Mouse (Mus musculus) Patski (cell line): Measurements from ENCODE around the gene Grik4. TPM values are rescaled to one million over a fixed set of nuclear protein-coding genes. Genes with fewer than 3 reads are reported as not detected.

Source experiments
- ATAC-seq: fragments of 100-300 bp; one replicate; pipeline ENCODE4 v1.8.0; 2021
- CTCF ChIA-PET: fragments of 350-600 bp; sonication (Branson Sonifier 250); formaldehyde crosslinking; loops from one replicate; lab custom pipeline; 2022; ENCODE audit warnings: inconsistent platforms; lab: Charles Lee
- POLR2A ChIA-PET: fragments of 350-600 bp; sonication (Branson Sonifier 250); formaldehyde crosslinking; loops from one replicate; lab custom pipeline; 2022; ENCODE audit warnings: antibody characterized with exemption, inconsistent platforms; lab: Charles Lee
- DNase-seq: peaks from one replicate; pipeline ENCODE4 v3.0.0-alpha.2; 2011; ENCODE audit warnings: low read depth, low spot score
- H3K27me3 ChIP-seq: fragments of 371-371 bp; one replicate; pipeline ENCODE4 v1.5.1; 2021
- CTCF ChIP-seq: fragments of 100-300 bp; IDR thresholded peaks from one replicate; pipeline ENCODE4 v1.5.1; 2021
- in situ Hi-C: fragments of 300-500 bp; cut with MboI; formaldehyde crosslinking; loops from 3 replicates; pipeline ENCODE4 v1.11.1; 2018; ENCODE audit warnings: low pct_unique_long_range_greater_than_20kb, mixed read lengths
- polyA plus RNA-seq: library from polyadenylated mRNA; unstranded; gene quantifications from one replicate; pipeline ENCODE4 v1.2.3, GENCODE M21; 2021

Gene Grik4
- polyA plus RNA-seq, 1 experiment from 2014 or later: 0.09 TPM

DNA sequence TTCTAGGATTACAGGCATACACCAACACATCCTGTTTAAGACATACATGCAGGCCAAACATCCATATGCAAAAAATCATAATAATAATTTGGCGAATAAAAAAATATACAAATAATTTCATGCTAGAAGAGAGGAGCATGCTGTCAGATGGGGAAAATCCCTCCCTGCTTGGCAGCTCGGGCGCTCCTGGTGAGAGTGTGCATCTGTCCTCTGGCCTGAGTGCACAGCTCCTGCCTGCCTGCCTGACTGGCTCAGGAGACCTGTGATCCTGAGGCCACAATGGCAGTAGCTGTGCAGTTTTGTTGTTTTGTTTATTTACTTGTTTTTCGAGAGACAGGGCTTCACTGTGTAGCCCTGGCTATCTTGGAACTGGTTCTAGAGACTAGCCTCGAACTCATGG lies 100.0 kb downstream of the Grik4 start:
- POLR2A ChIA-PET: no interaction called here
- H3K27me3 ChIP-seq: peaks cover 35% of the 10 kb centered on the region
- in situ Hi-C loops: no loop called here

DNA sequence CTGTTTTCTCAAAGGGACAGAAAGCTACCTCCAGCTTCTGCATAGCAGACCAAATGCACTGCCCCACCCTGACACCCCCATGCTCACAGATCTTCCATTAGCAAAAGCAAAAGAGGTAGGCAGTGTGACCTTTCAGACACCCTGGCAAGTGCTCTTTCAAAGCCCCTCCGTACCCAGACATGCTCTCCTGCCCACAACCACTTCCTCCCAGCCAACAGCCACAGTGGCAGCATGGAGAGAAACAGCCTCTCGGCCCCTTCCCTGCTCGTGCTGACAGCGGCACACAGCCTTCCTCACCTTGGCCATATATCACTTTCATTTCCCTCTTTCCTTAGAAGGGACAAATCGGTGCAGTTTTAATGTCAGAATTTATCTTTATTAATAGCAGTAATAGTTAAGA lies 106.0 kb downstream of the Grik4 start:
- CTCF ChIA-PET: no interaction called here
- in situ Hi-C loops: no loop called here
- DNase-seq (no peak), ATAC-seq (no peak)
- no peak for TF ChIP-seq CTCF
- peaks cover 43% of the 10 kb centered on the region for H3K27me3 ChIP-seq
- POLR2A ChIA-PET: no interaction called here

More for the DNA sequence above, 100.0 kb downstream of the Grik4 start:
- TF ChIP-seq CTCF: no peak
- CTCF ChIA-PET: no interaction called here
- no peak for DNase-seq
- no peak for ATAC-seq

DNA sequence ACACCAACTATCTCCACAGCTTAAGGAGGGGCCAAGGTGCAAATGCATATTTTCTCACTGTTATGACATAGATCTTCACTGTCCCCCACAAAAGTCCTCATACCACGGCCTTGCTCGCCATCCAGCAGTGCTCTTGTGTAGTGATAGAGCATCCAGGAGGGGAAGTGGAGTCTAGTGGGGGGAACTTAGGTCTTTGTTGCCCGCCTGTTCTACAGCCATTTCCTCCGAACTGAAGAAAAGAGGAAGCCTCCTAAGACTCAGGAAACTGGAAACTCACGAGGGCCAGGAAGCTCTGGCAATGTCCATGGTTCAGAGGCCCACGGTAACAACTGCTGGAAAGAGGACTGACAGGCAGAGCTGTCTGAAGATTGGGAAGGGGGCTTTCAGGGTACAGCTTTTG lies 106.8 kb downstream of the Grik4 start:
- peaks cover 39% of the 10 kb centered on the region for H3K27me3 ChIP-seq
- ATAC-seq (no peak), DNase-seq (no peak)
- in situ Hi-C loops: no loop called here
- CTCF ChIA-PET: no interaction called here
- POLR2A ChIA-PET: no interaction called here
- no peak for TF ChIP-seq CTCF

DNA sequence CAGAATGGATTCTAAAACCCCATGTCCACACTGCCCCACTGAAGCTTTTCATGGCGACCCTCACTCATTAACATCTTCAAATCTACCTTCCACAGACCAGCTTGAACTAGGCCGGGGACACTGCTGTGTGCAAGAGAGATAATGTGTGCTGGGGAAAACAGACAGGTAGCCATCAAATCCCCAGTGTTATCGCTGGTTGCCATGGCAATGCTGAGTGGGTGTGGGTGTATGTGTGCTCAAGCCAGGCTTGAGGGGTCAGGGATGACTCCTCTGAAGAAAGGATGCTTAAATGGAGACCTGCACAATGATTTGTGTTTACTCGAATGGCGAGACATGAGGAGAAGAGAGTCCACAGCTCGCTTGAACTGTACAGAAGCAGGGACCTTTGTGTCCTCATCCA lies 112.7 kb downstream of the Grik4 start:
- ChIA-PET POLR2A (no interaction called here), CTCF (no interaction called here)
- in situ Hi-C loops: no loop called here
- TF ChIP-seq CTCF: no peak
- peaks cover 33% of the 10 kb centered on the region for H3K27me3 ChIP-seq
- DNase-seq: no peak
- ATAC-seq: no peak

DNA sequence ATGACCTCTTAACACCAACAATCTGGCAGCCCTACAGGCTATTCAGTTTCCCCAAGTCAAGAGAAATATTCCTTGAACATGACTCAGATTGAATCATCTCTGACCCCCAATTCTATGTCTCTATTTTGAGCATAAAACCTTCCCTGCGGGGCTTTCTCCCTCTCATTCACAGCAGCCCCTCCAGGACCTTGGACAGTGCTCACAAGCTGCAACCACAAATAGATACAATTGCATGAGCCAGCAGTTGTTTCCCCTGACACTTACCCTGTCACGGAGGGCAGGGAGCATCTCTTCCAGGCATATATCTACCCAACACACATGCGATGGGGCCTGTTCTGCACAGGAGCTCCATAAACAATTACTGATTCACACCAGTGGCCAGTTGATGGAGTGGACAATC lies 125.0 kb downstream of the Grik4 start:
- DNase-seq (no peak), ATAC-seq (no peak)
- no peak for TF ChIP-seq CTCF
- peaks cover 29% of the 10 kb centered on the region for H3K27me3 ChIP-seq
- CTCF ChIA-PET: no interaction called here
- POLR2A ChIA-PET: no interaction called here
- in situ Hi-C loops: no loop called here

DNA sequence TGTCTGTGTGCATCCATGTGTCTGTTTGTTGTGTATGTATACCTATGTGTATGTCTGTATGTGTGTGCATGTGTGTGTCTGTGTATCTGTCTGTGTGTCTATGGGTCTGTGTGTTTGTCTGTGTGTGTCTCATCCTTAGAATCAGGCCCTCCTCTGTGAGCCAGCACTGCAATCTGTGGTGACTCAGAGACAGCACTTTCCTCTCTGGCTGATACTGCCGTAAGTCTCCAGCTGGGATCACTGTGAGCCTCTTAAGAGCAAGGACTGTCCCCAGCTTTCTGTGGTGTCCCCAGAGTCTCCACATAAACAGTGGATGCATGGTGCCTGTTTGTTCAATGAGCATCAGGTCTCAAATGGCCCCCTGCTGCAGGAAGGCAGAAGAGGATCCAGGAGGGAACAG lies 127.5 kb downstream of the Grik4 start:
- in situ Hi-C loops: no loop called here
- H3K27me3 ChIP-seq: peaks cover 45% of the 10 kb centered on the region
- DNase-seq: no peak
- no peak for TF ChIP-seq CTCF
- CTCF ChIA-PET: no interaction called here
- POLR2A ChIA-PET: no interaction called here
- ATAC-seq: no peak

DNA sequence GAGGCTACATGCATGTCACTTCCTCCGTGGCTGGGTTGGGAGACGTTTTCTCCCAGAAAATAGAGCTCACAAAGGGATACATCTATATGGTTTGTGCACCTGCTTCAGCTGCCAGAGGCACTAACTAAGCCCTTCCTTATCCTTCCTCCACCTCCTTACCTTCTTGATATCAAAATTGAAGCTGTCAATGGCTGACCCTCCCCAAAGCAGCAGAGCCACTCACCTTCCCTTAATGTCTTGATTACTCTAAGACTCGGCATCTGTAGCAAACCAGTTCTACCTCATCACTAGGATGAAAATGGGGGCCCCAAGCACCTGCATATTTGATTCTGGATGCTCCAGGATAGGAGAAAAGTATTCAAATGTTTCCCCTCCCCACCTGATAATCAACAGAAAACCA lies 135.1 kb downstream of the Grik4 start:
- DNase-seq (no peak), ATAC-seq (no peak)
- ChIA-PET CTCF (interaction anchor here (0.8 kb wide), 1 partner anchor 29 kb away, joined by 3 read pairs; no protein-coding TSS in a partner anchor), POLR2A (no interaction called here)
- TF ChIP-seq CTCF: no peak
- H3K27me3 ChIP-seq: peaks cover 39% of the 10 kb centered on the region
- in situ Hi-C loops: no loop called here

DNA sequence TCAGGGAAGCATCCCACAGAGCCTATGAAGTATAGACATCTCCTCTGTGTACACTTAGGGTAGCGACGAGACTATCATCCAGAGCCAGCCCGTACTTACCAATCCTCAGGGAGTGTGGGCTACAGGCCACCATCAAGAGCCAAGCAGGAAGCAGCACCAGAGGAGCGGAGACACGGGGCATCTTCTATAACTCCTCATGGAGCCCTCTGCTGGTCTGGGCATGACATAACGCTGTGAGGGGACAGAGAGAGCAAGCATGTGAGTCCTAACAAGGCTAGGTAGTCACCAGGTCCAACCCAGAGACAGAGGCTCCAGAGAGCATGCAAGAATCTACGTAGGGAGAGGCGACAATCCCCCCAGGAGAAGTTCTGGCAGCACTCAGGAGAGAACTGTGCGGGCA lies 135.9 kb downstream of the Grik4 start:
- in situ Hi-C loops: no loop called here
- no peak for ATAC-seq
- no peak for DNase-seq
- peaks cover 39% of the 10 kb centered on the region for H3K27me3 ChIP-seq
- TF ChIP-seq CTCF: no peak
- CTCF ChIA-PET: no interaction called here
- POLR2A ChIA-PET: no interaction called here

DNA sequence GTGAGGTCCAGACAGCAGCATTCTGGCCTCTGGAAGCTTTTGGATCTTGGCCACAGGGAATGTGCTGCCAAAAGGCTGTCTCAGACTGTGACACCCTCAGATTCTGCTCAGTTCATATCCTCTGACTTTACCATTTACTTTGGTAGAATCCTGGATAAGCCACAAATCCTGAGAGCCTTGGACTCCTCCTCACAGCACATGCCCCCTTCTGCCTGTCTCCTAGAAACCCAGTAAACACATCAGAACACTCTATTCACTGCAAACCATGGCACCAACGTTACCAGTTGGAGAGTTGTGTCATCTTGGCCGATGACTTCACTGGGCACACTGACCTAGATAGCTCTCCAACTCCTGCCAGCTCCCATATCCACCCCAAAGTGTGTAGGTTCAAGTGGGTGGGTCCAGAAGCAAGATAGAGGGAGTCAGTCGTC lies 141.2 kb downstream of the Grik4 start:
- peaks cover 42% of the 10 kb centered on the region for H3K27me3 ChIP-seq
- ChIA-PET POLR2A (no interaction called here), CTCF (no interaction called here)
- no peak for TF ChIP-seq CTCF
- ATAC-seq: no peak
- in situ Hi-C loops: no loop called here
- no peak for DNase-seq

DNA sequence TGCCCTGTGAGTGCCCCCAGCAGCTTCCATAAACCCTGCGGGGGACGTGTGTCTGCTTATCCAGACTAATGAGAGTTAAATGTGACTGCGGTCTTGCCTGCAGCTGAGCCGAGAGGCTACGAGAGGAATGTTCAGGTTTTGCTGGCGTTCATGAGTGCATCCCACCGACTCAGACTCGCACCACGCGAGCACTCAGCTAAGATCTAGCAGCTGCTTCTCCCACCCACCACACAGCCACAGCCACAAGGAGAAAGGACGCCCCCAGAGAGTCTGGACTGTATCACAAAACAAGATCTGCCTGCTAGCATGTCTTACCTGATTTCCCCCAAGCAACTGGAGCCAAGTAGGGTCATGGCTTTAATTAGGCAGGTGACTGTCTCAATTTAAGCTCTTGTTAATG lies 142.4 kb downstream of the Grik4 start:
- ChIA-PET POLR2A (no interaction called here), CTCF (no interaction called here)
- peaks cover 49% of the 10 kb centered on the region for H3K27me3 ChIP-seq
- DNase-seq (no peak), ATAC-seq (no peak)
- in situ Hi-C loops: no loop called here
- no peak for TF ChIP-seq CTCF

DNA sequence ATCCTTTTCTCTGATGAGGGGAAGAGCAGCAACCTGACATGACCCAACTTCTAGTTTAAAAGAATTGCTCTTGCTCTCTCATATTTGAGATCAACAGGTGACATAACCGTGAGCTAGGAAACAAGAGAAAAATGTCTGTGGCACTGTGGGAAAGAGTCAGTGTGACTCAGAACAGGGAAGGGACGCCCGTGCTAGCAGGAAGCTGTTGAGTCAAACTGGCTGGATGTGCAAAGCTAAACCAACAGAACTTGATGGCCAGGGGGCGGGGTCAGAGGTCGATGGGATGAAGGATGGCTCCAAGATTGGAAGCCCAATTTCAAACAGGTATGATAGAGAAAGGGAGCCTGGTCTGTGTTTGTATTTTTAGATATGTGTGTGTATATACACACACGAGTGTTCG lies 144.2 kb downstream of the Grik4 start:
- H3K27me3 ChIP-seq: peaks cover 38% of the 10 kb centered on the region
- in situ Hi-C loops: no loop called here
- ATAC-seq (no peak), DNase-seq (no peak)
- POLR2A ChIA-PET: no interaction called here
- no peak for TF ChIP-seq CTCF
- CTCF ChIA-PET: no interaction called here

DNA sequence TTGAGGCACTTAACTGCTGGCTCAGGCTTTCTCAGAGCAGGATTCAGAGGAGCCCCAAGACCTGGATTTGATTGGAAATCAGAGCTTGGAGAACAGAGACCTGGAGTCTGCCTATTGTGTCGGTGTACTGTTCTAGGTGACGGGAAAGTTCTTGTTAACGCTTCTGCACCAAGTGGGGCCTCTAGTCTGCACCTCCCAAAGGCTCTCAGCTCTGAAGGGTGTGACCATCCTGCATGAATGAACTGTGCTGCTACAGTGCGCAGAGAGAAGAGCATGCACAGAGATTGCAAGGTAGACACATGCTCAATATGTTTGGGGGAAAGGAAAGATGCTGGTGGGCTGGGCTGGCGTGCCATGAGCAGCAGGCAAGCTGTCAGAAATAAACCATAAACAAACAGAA lies 144.6 kb downstream of the Grik4 start:
- no peak for TF ChIP-seq CTCF
- POLR2A ChIA-PET: no interaction called here
- in situ Hi-C loops: no loop called here
- peaks cover 37% of the 10 kb centered on the region for H3K27me3 ChIP-seq
- CTCF ChIA-PET: no interaction called here
- ATAC-seq (no peak), DNase-seq (no peak)
